Mouse (Mus musculus) embryo, embryonic 10.5 days (tissue): ENCODE measurements around the gene Cks1brt.
A peak's percentile ranks its signal among the peaks of the same experiment; 100 is the strongest.
"Not testable (repeated sequence)": the region's sequence is repeated elsewhere in the genome, so short reads cannot be mapped to it uniquely, and the experiment has no call there.

Experiments
- DNase-seq: peaks from one replicate; pipeline ENCODE4 v3.0.0-alpha.2; 2015; ENCODE audit warnings: low spot score

The Cks1brt gene

GRCm38 (mm10) chr8:85151624-85152023 lies at the start of gene Cks1brt:
Gene Cks1brt (plus strand): TSS chr8:85151924.
- DNase-seq, result no peak

GRCm38 (mm10) chr8:85113241-85113640 lies 38.5 kb upstream of the Cks1brt start:
- no peak for DNase-seq

DNA sequence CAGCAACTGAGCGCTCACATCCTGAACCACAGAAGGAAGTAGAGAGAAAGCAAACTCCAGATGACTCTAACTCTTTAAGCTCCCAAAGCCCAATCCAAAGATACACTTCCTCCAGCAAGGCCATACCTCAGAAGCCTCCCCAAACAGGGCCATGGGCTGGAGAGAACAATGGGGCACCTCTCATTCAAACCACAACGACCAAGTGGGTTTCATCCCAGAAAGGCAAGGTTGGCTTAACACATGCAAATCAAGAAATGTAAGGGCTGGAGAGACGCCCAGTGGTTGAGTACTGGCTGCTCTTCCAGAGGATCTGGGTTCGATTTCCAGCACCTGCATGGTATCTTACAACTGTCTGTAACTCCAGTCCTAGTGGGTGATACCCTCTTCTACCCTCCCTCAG lies 36.2 kb upstream of the Cks1brt start:
- DNase-seq, result no peak

GRCm38 (mm10) chr8:85116984-85117383 lies 34.7 kb upstream of the Cks1brt start:
- no peak for DNase-seq

DNA sequence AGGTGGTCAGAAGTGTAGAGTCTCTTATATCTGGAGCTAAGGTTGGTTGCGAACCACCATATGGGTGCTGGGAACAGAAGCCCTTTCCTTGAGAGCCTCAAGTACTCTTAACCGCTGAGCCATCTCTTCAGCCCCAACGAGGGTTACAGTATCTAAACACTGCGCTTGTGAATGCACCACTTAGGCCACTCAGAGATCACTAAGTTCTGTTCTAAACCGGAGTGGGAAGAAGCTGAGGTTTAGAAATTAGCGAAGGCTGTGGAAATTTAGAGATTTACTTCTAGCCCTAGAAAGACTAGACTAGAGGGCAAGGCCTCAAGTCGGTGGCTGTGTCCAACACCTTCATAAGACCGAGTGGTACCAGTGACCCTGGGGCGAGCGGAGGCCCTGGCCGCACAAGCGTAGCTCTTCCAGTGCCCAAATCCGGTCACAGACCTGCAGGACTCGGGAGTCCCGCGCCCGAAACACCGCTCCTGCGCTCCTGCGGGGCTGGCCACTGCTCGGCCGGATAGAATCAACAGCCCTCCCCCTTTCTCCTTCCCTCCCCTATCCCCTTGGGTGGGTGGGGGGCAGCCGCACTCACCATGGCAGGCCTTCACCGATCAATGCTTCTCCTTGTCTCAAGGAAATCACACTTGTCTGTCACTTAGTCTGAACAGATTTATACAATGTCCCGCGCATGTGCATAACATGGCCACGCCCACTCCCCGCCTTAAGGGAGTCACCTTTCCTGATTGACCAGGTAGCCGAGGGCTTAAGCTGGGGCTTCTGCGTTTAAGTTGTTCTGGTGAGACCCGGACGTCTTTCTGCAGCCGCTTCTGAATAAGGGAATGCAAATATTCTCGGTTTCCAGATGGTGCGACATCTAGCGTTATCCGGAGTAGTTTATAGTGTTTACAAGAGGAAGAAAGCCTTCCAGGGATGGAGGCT lies 32.4 kb upstream of the Cks1brt start:
- DNase-seq, result peak; percentile 93

DNA sequence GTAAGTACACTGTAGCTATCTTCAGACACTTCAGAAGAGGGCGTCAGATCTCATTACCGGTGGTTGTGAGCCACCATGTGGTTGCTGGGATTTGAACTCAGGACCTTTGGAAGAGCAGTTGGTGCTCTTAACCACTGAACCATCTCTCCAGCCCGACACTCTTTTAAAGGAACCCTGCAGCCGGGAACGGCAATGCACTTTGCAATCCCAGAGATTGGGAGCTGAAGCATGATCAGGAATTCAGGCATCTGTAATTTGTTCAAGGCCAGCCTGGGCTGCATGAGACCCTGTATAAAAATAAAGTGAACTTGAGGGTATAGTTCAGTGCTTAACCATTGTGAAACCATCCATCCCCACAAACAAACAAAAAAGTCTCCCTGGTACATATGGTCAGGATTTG lies 31.5 kb upstream of the Cks1brt start:
- DNase-seq, result not testable (repeated sequence)

GRCm38 (mm10) chr8:85122995-85123394 lies 28.7 kb upstream of the Cks1brt start, which contains the start of gene Zfp791:
Gene Zfp791 (minus strand): TSS chr8:85123095.
- DNase-seq, result no peak

GRCm38 (mm10) chr8:85123691-85124090 lies 28.0 kb upstream of the Cks1brt start:
- no peak for DNase-seq

- DNase-seq, result no peak
Observed at GRCm38 (mm10) chr8:85132335-85132734, 19.4 kb upstream of the Cks1brt start.

DNA sequence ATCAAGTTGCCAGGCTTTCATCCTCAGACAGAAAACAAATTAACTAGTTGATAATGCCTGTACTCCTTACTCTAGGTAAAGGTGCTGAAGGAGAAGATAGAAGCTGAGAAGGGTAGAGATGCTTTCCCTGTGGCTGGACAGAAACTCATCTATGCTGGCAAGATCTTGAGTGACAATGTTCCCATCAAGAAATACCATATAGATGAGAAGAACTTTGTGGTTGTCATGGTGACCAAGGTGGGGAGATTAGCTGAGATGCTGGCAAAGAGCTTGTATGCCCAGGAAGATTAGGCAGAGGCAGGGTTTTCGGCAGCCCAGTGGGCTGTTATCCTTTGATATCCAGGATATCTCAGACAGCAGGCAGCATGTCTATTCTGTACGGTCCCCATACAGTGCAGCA lies 16.0 kb upstream of the Cks1brt start:
- not testable (repeated sequence) for DNase-seq

GRCm38 (mm10) chr8:85142516-85142915 lies 9.2 kb upstream of the Cks1brt start:
- no peak for DNase-seq

- peak; percentile 65 for DNase-seq
Observed at GRCm38 (mm10) chr8:85171291-85171690, 19.6 kb downstream of the Cks1brt start.

DNA sequence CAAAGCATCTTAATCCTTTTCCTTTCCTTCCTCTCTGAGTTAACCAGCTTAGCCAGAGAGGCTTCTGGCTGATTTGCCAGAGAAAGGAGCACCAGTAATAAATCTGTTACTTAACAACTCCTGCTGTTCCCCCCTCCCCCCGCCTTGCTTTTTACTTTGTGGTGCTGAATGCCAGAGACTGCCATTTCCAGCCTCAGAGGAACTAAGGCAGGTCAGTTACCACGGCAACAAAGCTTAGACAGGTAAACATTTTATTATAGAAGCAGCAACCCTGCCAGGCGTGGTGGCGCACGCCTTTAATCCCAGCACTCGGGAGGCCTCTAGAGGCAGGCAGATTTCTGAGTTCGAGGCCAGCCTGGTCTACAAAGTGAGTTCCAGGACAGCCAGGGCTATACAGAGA lies 24.2 kb downstream of the Cks1brt start:
- DNase-seq, result peak; percentile 65

DNA sequence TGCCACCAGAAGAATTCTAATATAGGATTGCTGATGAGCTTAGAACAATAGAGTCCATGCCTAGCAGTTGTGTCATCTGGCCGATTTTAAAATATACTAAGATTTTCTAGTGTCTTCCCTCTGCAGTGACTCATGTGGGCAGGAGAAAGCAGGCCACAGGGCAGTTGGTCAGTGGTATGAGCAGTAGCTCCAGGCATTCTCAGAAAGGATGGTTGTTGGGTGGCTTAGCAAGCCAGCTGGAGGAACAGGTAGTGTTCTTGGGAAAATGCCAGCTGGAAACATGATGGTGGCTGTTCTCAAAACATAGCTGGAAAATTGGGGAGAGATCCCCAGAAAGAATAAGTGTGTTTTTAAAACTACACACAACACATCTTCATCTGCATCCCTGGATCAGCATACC lies 40.6 kb downstream of the Cks1brt start:
- DNase-seq, result no peak

GRCm38 (mm10) chr8:85220220-85220619 lies 68.5 kb downstream of the Cks1brt start:
- DNase-seq, result no peak

- DNase-seq, result peak; percentile 8
Observed at GRCm38 (mm10) chr8:85220992-85221391, 69.3 kb downstream of the Cks1brt start.
